Mouse (Mus musculus) myocyte (in vitro differentiated cells): ENCODE measurements around the gene Lmna.

Experiments used
- CEBPB ChIP-seq: IDR thresholded peaks from 2 replicates; pipeline ENCODE4 v1.6.1; 2011; ENCODE audit warnings: mild to moderate bottlenecking, moderate library complexity; ENCODE audit not compliant: poor library complexity, insufficient read depth, severe bottlenecking
- E2F4 ChIP-seq: IDR thresholded peaks from one replicate; pipeline ENCODE4 v1.6.1; 2011; ENCODE audit warnings: mild to moderate bottlenecking, control low read depth, moderate library complexity; ENCODE audit not compliant: insufficient read depth
- MAX ChIP-seq: IDR thresholded peaks from one replicate; pipeline ENCODE4 v1.6.1; 2011; ENCODE audit warnings: low read depth, mild to moderate bottlenecking, control low read depth
- MYOD1 ChIP-seq, 3 experiments: IDR thresholded peaks; one replicate each; pipeline ENCODE4 v1.6.1; 2011; ENCODE audit warnings: control low read depth in 2 of 3, low read depth in 2 of 3, mild to moderate bottlenecking in 2 of 3, moderate library complexity in 1 of 3; ENCODE audit not compliant: insufficient read length in 2 of 3, control insufficient read depth in 1 of 3
- MYOG ChIP-seq, 3 experiments: IDR thresholded peaks; one replicate each; pipeline ENCODE4 v1.6.1; 2011; ENCODE audit warnings: control low read depth in 2 of 3, low read depth in 2 of 3, mild to moderate bottlenecking in 2 of 3; ENCODE audit not compliant: insufficient read length in 2 of 3, control insufficient read depth in 1 of 3, insufficient read depth in 1 of 3
- POLR2A ChIP-seq: IDR thresholded peaks from one replicate; pipeline ENCODE4 v1.6.1; 2011; ENCODE audit warnings: low read depth, mild to moderate bottlenecking, control low read depth, moderate library complexity; ENCODE audit not compliant: insufficient read length
- POLR2AphosphoS2 ChIP-seq: IDR thresholded peaks from one replicate; pipeline ENCODE4 v1.6.1; 2011; ENCODE audit warnings: low read depth, control low read depth; ENCODE audit not compliant: insufficient read length
- REST ChIP-seq: IDR thresholded peaks from one replicate; pipeline ENCODE4 v1.6.1; 2011; ENCODE audit warnings: mild to moderate bottlenecking, control low read depth, moderate library complexity; ENCODE audit not compliant: insufficient read depth, insufficient read length
- SRF ChIP-seq: IDR thresholded peaks from one replicate; pipeline ENCODE4 v1.6.1; 2011; ENCODE audit warnings: low read depth; ENCODE audit not compliant: control insufficient read depth, insufficient read length
- TCF12 ChIP-seq: IDR thresholded peaks from one replicate; pipeline ENCODE4 v1.6.1; 2011; ENCODE audit warnings: mild to moderate bottlenecking, control low read depth; ENCODE audit not compliant: poor library complexity, insufficient read depth, severe bottlenecking
- TCF3 ChIP-seq: IDR thresholded peaks from one replicate; pipeline ENCODE4 v1.6.1; 2011; ENCODE audit warnings: low read depth, control low read depth; ENCODE audit not compliant: insufficient read length
- USF1 ChIP-seq: IDR thresholded peaks from one replicate; pipeline ENCODE4 v1.6.1; 2011; ENCODE audit warnings: low read depth, mild to moderate bottlenecking, control low read depth, moderate library complexity

DNA sequence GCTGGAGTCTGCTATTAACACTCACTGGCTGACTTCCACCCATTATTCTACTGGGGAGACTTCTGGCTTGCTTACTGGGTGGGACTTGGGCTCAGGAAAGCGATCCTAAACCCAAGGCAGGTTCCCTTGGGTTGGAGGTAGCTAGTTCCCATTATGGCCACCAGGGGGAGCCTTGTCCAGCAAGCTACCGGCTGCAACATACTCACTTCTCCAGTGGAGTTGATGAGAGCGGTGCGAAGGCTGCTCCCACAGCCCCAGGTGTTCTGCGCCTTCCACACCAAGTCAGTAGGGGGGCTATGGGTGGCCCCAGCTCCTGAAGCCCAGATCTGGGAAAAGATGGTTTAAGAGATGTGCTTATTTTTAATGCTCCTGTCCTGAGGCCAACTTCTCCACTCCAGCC is 26.1 kb downstream of the Lmna start:
- TF ChIP-seq POLR2A (peak; percentile 18), SRF (no peak), TCF12 (no peak), E2F4 (no peak), USF1 (no peak), CEBPB (no peak), POLR2AphosphoS2 (peak; percentile 43), REST (no peak), MAX (no peak), MYOG (IDR thresholded peaks at IDR 0.05; ENCODE audit: control insufficient read depth in 1 of 3, insufficient read depth in 1 of 3, insufficient read length in 2 of 3, low read depth in 2 of 3) (no peak), MYOD1 (IDR thresholded peaks at IDR 0.05; ENCODE audit: control insufficient read depth in 1 of 3, insufficient read length in 2 of 3, low read depth in 2 of 3) (no peak), TCF3 (no peak)
